Mouse (Mus musculus) cortical plate, adult 2 months (tissue): Measurements from ENCODE around the gene Rdh16f1. TPM values are rescaled to one million over a fixed set of nuclear protein-coding genes. Genes with fewer than 3 reads are reported as not detected.

Experiments
- H3K27ac ChIP-seq: fragments of 200-500 bp; 2 replicates; pipeline ENCODE4 v1.5.1; 2012; ENCODE audit warnings: low read length, control low read depth, inconsistent platforms; ENCODE audit not compliant: insufficient read depth
- H3K4me1 ChIP-seq: fragments of 200-500 bp; 2 replicates; pipeline ENCODE4 v1.6.1; 2011; ENCODE audit warnings: low read length; ENCODE audit not compliant: control insufficient read depth, insufficient read depth
- H3K4me3 ChIP-seq: fragments of 200-500 bp; 2 replicates; pipeline ENCODE4 v1.5.1; 2011; ENCODE audit warnings: mild to moderate bottlenecking, low read length, control low read depth; ENCODE audit not compliant: insufficient read depth
- CTCF ChIP-seq: fragments of 200-500 bp; IDR thresholded peaks from 2 replicates; pipeline ENCODE4 v1.5.1; 2011; ENCODE audit warnings: mild to moderate bottlenecking, control low read depth, low read length; ENCODE audit not compliant: insufficient read depth; ENCODE audit errors: extremely low read depth
- POLR2A ChIP-seq: fragments of 200-500 bp; IDR thresholded peaks from 2 replicates; pipeline ENCODE4 v1.6.1; 2011; ENCODE audit warnings: mild to moderate bottlenecking, low read length, control low read depth; ENCODE audit not compliant: insufficient read depth; ENCODE audit errors: extremely low read depth
- polyA plus RNA-seq: library from polyadenylated mRNA; depleted of rRNA; stranded (reverse); fragments of >200 nt; gene quantifications from 2 replicates; pipeline ENCODE4 v1.2.3, GENCODE M21; 2012

Gene Rdh16f1
- polyA plus RNA-seq, 1 experiment, result not detected

GRCm38 (mm10) chr10:127731397-127731796 lies 28.2 kb upstream of the Rdh16f1 start:
- no peak overlapping the region for H3K27ac ChIP-seq
- H3K4me1 ChIP-seq, result peaks cover 2% of the 10 kb centered on the region; the same call in 1 of the 2 replicates
- no peak overlapping the region for H3K4me3 ChIP-seq
- no peak for TF ChIP-seq POLR2A
- no peak for TF ChIP-seq CTCF

- TF ChIP-seq POLR2A, result no peak
- TF ChIP-seq CTCF, result peak; percentile 57
- Histone ChIP-seq H3K27ac (no peak overlapping the region), H3K4me1 (no peaks in the 10 kb centered on the region), H3K4me3 (no peak overlapping the region)
Measured at GRCm38 (mm10) chr10:127734434-127734833, 25.2 kb upstream of the Rdh16f1 start.

GRCm38 (mm10) chr10:127736266-127736665 lies 23.3 kb upstream of the Rdh16f1 start:
- TF ChIP-seq CTCF (no peak), POLR2A (no peak)
- Histone ChIP-seq H3K27ac (no peak overlapping the region), H3K4me3 (no peak overlapping the region), H3K4me1 (no peaks in the 10 kb centered on the region)

- Histone ChIP-seq H3K27ac (no peak overlapping the region), H3K4me3 (no peak overlapping the region), H3K4me1 (no peaks in the 10 kb centered on the region)
- TF ChIP-seq POLR2A, result no peak
- no peak for TF ChIP-seq CTCF
Measured at GRCm38 (mm10) chr10:127736916-127737315, 22.7 kb upstream of the Rdh16f1 start.

- H3K4me1 ChIP-seq, result no peaks in the 10 kb centered on the region
- no peak overlapping the region for H3K27ac ChIP-seq
- H3K4me3 ChIP-seq, result no peak overlapping the region
- TF ChIP-seq POLR2A (no peak), CTCF (no peak)
Measured at GRCm38 (mm10) chr10:127737552-127737951, 22.0 kb upstream of the Rdh16f1 start.

- Histone ChIP-seq H3K4me3 (no peak overlapping the region; the same call in 1 of the 2 replicates), H3K4me1 (no peaks in the 10 kb centered on the region), H3K27ac (no peak overlapping the region)
- peak; percentile 44; the same call in 1 of the 2 replicates for TF ChIP-seq CTCF
- no peak for TF ChIP-seq POLR2A
Measured at GRCm38 (mm10) chr10:127738151-127738882, 21.3 kb upstream of the Rdh16f1 start.

- no peak within 1 kb of the TSS for H3K27ac ChIP-seq
- no peaks in the 10 kb centered on the region for H3K4me1 ChIP-seq
- TF ChIP-seq POLR2A (no peak), CTCF (0 out of 2 replicates have a peak, but pooled peaks have one; percentile 18)
- H3K4me3 ChIP-seq, result peak within 1 kb of the TSS; percentile 74
Measured at GRCm38 (mm10) chr10:127739083-127739660, 20.4 kb upstream of the Rdh16f1 start, which contains the start of gene Zbtb39. Gene Zbtb39, plus strand, starts transcription at chr10:127739538.

GRCm38 (mm10) chr10:127739661-127740161 lies 19.9 kb upstream of the Rdh16f1 start:
- TF ChIP-seq POLR2A (no peak), CTCF (no peak)
- H3K27ac ChIP-seq, result no peak overlapping the region
- no peaks in the 10 kb centered on the region for H3K4me1 ChIP-seq
- H3K4me3 ChIP-seq, result peak overlapping the region; percentile 74

GRCm38 (mm10) chr10:127744661-127745060 lies 14.9 kb upstream of the Rdh16f1 start:
- no peak overlapping the region for H3K4me3 ChIP-seq
- TF ChIP-seq CTCF (peak; percentile 37), POLR2A (no peak)
- H3K4me1 ChIP-seq, result no peaks in the 10 kb centered on the region
- no peak overlapping the region for H3K27ac ChIP-seq

GRCm38 (mm10) chr10:127745886-127746285 lies 13.7 kb upstream of the Rdh16f1 start:
- Histone ChIP-seq H3K27ac (no peak overlapping the region), H3K4me3 (no peak overlapping the region), H3K4me1 (peaks cover 2% of the 10 kb centered on the region; the same call in 1 of the 2 replicates)
- TF ChIP-seq POLR2A (no peak), CTCF (no peak)
